Mouse (Mus musculus) c-Kit-negative CD71-positive TER-119-positive erythroid progenitor cells, embryonic 14.5 days (primary cell): Measurements from ENCODE around the gene Bmp6.

ENCODE experiments used
- DNase-seq: peaks from one replicate; pipeline ENCODE4 v3.0.0-alpha.2; 2013; ENCODE audit warnings: low read depth, low spot score

Bmp6 gene

DNA sequence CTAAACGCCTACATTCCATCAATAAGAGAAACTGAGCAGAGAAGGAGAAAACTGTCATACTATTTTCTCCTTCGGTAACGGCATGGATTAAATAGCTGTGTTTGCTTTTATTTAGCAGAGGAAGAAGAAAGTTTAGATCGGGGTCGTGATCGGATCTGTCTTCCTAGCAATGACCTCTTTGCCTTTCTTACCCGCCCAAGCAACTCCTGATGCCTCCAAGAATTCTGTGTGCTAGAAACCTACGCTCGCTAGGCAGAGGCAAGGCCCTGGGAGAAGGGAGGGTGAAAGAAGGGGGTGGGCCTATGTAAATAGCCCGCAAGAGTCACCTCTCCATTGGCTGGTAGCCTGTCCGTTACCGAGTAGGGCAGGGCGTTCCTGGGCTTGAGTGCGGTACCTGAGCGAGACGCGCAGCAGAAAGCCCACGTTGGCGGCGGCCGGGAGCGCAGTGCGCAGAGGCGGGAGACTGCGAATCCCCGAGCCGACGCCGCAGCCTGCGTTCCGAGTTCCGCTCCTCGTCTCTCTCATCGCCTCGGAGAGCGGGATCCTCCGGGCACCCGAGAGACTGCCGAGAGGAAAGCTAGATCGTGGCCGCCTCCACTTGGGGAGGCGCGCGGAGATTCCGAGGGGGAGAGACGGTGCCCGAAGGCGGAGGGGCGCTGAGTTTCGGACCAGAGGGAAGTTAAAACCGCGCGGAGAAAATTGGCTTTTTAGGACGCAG lies at the start of gene Bmp6:
Bmp6 (plus strand) TSS at position 395 of the 718 bp plus-strand sequence.
- no peak for DNase-seq

- no peak for DNase-seq
These were observed 48.7 kb upstream of the Bmp6 start for GRCm38 (mm10) chr13:38296166-38296565.

DNA sequence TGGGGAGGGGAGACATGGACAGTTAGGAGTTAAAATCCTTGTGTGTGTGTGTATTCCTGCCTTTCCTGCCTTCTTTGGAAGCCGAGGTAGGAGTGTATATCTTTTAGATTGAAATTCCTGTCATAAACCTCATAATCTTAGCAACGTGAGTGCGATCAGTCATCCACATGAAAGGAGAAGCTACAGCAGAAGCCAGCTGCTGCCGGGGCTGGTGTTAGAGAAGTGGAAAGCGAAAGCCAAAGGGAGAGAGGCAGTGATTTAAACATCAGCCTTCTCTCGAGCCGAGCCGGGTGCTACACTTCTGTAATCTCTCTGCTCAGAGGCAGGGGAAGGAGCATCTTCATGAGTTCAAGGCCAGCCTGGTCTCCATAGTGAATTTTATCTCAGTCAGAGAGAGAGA lies 48.3 kb upstream of the Bmp6 start:
- DNase-seq: no peak

DNA sequence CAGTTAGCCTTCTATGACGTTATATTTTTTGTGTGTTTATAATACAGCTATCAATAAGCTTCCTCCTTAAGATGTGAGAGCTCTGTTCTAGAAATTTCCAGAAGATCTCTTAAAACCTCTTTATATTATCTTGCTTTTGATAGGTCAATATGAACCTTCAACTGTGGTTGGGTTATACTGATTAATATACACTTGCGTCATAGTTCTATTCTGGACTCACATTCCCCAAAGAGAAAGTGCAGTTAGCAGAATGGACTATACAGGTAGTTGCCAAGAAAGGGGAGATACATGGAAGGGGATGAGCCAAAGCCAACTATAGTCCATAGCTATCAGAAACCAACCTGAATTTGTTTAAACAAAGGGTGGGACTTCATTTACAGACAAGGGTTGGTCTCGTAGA lies 33.8 kb upstream of the Bmp6 start:
- no peak for DNase-seq

DNA sequence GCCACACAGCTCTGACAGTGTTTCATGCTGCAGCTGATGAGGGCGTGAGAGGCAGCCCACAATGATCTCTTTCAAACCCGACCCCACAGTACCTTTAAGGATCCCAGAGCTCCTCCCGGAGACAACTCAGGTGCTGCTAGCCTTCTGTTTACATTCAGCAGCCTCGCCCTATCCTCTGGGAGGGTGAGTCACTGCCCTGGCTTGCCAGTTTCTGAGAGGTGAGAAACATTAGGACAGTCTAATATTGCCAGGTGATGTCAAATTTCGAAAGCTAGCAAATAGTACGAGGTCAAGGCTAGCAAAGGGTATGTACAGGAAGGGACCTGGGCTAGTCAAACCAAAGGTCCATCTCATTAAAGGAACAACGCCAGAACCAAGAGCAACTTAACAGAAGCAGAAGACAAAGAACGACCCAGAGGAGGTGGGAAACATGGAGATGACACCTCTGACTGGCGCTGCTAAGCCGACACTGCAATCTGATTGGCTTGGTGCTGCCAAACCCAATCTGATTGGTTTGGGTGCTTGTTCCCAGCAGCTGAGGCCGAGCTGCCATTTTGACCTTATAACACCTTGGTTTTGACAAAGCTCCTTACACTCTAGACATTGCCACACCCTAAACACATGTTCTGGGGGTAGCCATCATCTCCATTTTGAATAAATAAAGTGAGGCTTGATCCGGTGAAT lies 32.4 kb upstream of the Bmp6 start:
- no peak for DNase-seq

DNA sequence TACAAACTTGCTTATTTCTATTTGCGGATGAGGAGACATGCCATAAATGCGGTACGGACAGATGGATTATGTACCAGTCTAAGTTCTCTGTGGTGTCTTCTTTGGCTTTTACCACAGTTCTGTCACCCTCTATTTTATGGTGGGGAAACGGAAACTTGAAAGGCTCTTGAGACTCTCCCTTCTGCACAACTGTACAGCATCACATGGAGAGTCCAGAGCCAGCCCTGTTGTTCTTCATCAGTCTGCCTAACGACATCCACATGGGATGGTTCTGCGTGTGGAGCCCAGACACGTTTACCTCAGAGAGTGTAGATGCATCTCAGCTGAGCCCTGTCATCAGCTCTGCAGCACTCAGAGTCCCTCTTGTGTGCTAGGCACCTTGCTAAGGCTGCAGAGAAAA lies 30.3 kb upstream of the Bmp6 start:
- DNase-seq: no peak

- no peak for DNase-seq
These were observed 26.5 kb upstream of the Bmp6 start for GRCm38 (mm10) chr13:38318418-38318817.

DNA sequence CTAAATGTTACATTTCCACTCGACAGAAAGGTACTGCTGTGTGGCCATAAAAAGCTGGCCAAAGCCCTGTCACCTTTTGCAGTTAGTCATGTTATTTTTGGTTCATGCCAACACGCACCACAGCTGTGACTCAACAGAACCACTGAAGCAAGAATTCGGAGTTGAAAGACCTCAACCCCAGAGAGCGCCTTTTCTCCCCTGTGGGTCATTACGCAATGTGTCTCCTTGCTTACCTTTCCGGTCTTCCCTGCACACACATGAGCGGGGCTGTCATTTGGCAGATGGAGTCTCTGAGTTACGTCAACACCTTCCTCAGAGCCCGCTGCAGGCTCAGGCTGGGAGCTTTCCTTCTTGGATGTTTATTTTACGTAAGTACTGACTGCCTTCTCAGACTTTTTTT lies 24.6 kb upstream of the Bmp6 start:
- DNase-seq: no peak

DNA sequence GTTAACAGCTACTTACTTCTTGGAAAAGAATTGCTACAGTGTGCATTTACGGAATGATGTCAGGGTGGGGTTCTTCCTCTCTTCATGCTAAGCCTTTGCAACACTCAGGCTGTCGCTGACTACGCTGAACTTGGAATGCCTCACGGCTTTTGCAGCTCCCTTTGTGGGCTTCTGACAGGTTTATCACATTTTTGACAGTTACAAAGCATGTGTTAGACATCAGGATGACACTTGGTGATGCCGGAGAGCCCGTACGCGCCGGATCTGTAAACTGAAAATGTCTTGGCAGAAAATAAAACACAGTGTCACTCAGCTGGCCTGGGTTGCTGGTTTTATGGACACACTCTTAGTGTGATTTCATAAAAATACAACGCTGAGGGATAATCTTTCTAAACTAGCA lies 20.5 kb upstream of the Bmp6 start:
- DNase-seq: no peak

DNA sequence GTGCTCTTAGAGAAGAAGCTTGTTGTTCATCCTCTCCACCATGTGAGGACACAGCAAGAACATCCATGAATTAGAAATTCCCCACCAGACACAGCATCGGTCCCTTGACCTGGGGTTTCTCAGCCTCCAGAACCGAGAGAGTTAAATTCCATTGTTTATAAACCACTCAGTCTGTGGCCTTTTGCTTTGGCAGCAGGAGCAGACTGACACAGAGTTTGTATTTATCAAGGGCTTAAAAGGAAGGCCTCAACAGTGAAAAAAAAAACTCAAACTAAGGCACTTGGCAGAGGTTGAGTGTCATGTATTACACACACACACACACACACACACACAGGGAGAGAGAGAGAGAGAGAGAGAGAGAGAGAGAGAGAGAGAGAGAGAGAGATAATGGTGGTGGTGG lies 17.5 kb upstream of the Bmp6 start:
- DNase-seq: no peak

DNA sequence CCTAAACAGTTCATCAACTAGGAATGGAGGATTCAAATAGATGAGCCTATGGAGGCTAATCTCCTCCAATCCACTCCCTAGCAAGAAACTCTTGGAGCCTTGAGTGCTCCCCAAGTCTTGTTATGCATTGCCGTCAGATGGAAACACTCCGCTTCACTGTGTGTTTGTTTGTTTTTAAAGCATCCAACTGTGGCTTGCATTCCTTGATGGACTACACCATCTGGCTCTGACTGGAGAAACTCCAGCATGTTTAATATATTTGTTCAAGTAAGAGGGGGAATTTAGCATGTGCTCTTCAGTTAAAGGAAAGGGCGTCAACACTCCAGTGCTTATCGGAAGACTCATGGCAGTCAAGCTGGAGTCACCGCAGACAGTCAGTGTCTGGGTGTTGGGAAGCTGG lies 11.4 kb upstream of the Bmp6 start:
- DNase-seq: no peak

GRCm38 (mm10) chr13:38342598-38342997 lies 2.3 kb upstream of the Bmp6 start:
- no peak for DNase-seq

GRCm38 (mm10) chr13:38343202-38343601 lies 1.7 kb upstream of the Bmp6 start:
- DNase-seq: no peak

DNA sequence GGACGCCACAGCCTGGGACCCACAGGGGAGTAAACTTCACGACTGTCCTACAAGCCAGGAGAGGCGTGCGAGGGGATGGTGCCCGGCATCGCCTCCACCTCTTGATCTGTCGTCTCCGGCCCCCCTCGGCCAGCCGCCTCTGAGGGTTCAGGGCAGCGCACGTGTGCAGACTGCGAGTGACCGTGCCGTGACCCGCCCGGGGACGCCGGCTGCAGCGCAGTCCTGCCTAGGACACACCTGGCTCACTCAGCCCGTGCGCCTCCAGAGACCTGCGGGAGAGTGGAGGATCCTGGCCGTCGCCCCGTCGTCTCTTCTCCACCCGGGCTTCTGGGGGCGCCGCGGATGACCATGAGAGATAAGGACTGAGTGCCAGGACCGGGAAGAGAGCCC lies 519 bp downstream of the Bmp6 start:
- no peak for DNase-seq

- DNase-seq: no peak
These were observed 1.4 kb downstream of the Bmp6 start for GRCm38 (mm10) chr13:38346096-38346915.

DNA sequence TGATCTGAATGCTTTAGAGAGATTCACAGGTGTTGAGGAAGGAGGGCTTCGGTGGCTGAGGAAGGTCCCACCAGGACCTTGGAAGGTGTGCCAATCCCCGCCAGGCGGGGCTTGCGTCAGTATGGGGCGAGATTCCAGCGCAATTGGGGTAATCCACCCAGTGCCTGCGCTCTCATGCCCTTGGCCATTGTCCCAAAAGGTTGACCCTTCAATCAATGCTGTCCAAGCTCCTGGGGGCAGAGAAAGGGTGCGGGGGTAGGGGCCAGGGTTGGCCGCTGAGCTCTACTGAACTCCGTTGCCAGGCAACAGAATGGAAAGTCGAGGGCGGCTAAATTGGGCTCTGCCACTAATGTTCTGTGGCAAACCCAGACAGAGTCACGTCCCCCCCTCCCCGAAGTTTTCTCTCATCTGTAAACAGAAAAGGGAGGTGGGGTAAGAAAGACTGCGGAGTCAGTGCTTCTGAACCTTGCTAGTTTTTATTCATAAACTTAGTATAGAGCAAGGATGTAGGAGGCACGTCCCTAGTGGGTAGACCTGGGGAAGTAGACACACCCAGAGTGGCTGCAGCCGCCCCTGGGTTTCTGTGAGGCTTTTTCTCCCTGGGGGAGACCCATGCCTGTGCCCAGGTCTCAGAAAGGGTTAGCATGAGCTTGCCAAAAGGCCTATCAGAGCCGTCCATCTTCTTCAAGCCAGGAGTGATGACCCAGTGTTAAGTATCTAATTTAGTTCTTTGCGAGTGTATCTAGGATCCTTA lies 2.3 kb downstream of the Bmp6 start:
- no peak for DNase-seq

DNA sequence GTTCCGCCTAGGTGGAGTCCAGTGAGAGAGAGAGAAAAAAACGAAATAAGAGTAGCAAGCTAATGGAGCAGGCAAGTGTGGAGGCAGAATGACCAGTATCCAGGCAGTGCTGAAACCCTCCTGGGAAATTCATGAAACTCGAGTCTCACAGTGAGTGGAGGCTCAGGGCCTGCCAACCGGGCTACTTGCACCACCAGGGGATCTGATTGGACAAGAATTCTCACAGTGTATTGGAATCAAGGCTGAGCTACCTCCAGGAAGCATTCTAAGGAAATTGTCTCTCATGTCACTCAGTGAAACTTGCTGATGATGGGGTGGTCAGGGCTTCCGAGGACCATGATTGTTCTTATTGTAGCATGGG lies 2.8 kb downstream of the Bmp6 start:
- DNase-seq: no peak

DNA sequence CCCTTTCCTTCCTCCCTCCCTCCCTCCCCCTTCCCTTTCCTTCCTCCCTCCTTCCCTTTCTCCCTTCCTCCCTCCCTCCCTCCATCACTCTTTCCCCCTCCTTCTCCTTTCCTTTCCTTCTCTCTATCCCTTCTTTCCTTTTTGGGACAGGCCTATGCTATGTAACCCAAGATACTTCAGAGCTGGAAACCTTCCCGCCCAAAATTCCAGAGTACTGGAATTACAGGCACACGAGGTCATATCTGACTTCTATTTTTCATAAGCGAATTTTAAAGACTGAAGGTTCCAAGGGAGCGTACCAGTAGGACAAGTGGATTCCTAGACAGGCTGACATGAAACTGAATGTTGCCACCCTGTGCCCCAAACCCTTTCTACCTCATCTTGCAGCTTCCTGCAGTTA lies 4.1 kb downstream of the Bmp6 start:
- DNase-seq: no peak

DNA sequence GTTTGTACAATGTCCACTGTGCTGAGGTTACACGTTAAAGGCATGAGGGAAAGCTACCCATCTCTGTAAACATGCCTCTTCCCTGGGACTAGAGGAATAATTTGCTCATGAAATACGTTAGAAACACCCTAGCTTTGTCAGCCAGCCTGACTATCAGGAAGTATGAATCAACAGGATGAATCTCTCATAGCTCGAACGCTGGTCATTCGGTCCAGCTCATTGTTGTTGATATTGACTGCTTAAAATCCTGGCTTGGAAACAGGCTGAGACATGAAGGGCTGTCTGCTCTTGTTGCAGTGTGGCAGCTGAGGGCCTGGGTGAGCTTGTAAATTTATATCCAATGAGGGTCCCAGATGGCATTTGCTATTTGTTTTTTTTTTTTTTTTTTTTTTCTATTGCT lies 4.9 kb downstream of the Bmp6 start:
- DNase-seq: no peak

- no peak for DNase-seq
These were observed 7.1 kb downstream of the Bmp6 start for GRCm38 (mm10) chr13:38351996-38352395.

DNA sequence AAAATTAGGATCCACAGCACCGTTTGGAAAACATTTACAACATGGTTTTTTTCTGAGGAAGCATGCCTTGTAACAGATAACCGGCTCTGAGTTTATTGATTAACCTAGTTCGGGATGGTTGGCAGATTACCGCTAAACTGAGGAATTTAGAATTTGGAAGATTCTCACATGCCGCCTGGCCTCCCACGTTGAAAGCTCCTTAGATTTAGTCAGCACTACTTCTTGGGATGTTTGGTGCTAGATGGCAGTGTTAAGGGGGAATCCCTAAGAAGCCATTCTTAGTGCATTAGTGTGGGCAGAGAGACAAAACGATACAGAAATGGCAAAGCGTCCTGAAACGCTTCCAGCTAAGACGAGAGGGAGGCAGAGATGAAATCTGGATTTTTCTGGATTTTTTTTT lies 8.1 kb downstream of the Bmp6 start:
- no peak for DNase-seq
